Mouse (Mus musculus): ENCODE measurements at regions not wholly inside any gene's neighbourhood (a gene's known extent, or its start where the extent isn't known, plus 50 kb on each side); places are given as distances from the start of the nearest gene placed in this dataset.

DNA sequence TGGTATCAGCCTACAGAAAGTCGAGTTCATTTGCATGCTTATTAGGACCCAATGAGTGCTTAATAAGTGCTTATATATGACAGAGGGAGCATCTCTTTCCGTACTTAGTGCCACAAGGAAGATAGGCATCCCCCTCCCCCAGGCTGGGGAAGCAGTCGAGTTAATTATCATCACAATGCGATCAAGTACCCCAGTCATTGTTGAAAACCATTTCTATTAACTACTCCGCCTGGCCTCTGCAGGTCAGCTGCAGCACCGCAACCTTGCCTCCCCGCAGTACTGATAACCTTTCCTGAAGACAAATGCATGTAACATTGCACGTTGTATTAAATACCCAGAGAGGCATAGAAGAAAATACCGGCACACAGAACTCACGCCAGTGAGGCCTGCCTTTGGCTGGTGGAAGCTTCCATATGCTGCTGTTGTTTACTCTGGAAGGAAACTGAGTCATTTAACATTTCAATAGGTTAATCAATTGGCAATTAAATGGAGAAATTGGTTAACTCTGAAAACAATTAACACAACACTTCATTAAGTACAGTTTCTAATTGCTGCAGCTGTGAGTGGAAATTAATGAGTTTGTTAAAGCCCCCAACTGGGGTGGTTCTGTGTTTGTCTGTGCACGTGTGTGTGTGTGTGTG is 80.6 kb upstream of the Otx2 start:
- DNase-seq (ENCODE audit: low read depth, low spot score) = no peak

DNA sequence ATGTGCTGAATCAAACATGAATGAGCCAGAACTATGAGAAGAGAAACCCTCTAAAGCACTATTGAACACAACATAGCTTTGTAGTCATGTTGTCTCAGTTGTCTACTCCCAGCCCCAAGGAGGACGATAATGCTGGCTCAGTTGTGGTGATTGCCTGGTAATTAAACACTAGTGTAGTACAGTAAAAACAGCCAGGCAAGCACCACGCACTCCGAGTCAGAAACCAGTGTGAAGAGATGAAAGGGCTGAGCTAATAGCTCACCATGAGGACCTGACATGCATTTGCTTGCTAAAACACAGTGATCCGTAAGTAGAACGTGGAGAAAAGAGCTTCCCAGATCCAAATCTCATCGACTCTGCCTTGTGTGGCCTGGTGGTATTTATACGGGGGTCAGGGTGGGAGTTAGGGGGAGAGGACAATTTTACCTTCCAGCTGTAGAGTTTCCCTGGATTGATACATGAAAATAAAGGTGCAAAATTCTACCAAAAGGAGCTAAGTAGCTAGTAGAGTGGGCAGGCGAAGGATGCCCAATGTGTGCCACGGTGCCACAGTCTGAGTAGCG is 80.0 kb upstream of the Otx2 start:
- DNase-seq (ENCODE audit: low read depth, low spot score) = no peak

DNA sequence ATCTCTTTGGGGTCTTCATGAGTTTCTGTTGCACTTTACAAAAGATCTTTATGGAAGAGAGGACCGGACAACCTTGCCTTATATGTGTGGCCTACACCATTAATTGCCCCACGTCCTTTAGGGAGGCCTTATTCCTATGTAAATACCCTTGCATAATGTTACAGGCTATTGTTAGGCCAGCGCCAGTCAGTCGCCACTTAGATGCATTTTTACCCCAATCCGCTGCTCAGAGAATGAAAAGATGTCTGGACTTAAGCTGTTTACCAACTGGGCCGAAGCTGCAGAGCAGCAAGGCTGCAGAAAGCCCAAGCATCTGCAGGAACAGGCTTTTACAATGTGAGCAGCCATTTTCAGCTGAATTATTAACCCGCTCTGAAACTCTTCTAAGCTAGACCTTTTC is 79.5 kb upstream of the Otx2 start:
- DNase-seq (ENCODE audit: low read depth, low spot score) = no peak

DNA sequence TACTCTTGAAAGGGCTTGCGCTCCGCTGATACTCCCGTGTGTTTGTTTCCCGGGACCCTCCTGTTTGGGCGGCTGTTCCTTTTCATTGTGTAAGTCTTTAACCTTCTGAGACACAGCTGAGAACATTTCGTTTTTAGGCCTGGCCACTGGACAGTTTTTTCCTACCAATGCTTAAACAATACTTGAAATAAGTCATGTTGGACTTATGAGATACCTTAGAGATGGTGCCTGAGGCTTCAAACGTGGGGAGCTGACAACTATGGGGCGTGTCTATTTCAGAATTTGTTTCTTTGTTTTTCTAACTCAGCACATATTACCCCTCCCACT is 78.9 kb upstream of the Otx2 start:
- no peak for DNase-seq (ENCODE audit: low read depth, low spot score)

DNA sequence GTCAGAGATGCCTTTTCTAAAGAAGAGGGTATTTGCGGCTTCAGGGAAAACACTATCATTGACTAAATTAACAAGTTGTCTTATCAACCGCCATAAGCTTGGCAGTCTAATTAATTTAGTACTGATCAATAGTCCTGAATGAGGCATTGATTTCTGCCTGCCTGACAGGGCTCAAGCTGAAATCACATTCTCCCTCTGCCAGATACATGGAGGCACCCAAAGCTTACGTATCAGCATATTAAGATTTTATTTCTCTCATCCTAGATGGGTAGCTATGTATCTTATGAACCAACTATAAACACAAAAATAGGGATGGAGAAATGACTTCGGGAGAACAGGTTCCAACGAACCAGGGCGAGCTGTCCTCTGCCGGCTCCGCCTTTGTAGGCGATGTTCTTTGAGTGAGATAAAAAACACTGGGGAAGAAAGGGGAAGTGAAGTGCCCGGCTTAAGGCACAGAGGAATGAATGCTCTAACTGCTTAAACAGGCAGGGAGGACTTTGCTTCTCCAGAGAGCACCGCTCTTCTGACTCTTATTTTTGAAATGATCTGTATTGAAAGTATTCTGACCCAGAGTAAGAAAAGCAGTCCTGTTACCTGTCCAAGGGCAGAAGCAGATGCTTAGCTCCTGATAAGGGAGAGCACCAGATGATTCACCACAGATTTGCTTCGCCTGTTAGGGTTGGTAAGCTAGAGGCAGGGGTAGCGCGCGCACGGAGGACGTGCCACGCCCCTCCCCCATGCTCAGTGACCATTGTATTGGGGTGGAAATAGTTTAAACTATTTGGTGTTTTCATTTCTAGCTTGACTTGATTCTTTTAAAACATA is 78.3 kb upstream of the Otx2 start:
- DNase-seq (ENCODE audit: low read depth, low spot score) = no peak

DNA sequence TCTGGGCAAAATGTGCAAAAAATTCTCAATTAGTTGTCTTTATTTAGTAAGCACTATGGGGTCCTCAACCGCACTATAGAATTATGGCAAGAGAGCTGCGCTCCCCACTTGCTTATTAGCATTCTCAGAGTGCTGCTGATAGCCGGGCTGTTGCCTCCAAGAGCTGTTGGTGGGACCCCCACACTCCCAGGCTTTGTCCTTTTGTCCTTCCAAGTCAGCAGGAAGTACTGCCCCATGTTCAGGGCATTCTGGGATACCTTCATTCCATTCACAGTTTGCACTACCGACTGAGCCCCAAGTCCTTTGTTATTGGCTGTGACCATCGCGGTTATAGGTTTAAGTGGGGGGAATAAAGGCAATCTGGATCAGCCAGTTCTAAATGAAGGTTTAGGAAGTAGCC is 77.4 kb upstream of the Otx2 start:
- DNase-seq (ENCODE audit: low read depth, low spot score) = no peak

DNA sequence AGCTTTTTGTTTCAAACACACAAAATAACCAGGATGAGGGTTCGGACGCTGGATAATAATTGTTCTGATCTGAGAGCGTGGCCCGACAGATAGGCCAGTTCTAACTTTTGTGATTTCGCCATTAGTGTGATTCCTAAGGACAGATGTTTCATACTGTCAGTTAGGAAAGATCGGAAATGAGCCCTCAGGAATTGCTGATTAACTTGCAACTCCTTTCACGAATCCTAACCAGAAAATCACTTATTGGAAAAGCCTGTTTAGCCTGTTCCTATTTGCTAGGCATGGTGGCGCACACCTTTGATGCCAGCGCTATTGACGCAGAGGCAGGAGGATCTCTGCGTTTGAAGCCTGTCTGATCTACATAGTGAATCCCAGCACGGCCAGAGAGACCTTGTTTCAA is 75.4 kb upstream of the Otx2 start:
- DNase-seq (ENCODE audit: low read depth, low spot score) = no peak

DNA sequence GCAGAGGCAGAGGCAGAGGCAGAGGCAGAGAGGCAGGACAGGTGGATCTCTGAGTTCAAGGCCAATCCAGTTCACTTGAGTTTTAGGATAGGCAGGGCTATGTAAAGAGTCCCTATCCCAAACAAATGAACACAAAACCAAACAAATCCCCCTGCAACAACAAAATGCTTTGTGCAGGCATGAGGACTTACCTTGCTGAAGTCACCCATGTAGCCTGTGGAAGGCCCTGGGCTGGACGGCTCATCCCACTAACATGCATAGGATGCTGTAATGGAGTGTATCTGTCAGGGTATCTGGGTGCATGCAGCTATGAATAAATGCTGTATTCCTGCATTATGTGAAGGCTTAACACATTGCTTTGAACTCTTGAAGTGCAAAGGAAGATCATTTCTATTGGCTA is 74.3 kb upstream of the Otx2 start:
- DNase-seq (ENCODE audit: low read depth, low spot score) = no peak

DNA sequence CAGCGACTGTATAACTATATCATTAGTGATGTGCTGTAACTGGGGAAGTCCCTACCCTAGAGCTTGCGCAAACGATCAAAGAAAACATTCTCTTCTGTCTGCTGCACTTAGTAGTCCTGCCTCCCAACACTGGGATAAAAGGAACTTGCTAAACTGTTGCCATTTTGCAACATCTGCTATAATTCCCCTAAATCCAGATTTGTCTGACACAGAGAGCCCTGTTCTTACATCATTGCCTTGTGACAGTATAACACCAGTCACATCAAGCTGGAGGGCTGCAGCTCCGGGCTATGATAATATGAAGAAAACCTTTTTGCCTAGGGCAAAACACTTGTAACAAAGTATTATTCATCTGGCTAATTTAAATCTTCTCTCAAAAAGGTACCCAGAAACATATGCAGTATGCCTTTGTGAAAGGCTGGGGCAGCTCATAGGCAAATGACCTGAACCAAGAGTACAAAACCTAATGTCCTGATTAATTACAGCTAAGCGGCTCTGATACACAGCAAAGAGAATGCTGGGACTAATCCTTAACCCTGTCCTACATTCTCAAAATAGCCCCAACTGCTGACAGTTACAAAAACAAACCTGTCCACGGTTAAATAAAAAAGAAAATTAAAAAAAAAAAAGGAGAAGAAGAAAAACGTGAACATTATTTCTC is 67.5 kb upstream of the Otx2 start:
- DNase-seq (ENCODE audit: low read depth, low spot score) = peak; percentile 92

DNA sequence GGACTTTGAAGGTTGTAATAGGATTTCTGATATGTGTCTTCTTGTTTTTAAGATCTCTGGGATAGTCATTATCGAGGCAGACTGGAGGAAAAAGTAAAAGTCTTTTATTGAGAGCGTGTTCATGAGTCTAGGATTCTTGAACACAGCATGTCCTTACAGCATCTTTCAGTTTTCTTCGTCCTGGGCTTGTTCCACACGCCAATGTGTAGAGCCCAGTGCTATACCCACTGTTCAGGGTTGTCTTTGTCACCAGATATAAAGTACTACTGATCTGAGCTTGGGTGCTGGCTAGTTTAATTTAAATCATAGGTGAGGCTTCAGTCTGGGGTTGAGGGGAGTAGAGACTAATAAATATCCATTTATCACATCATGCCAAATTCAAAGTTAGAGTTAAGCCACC is 65.5 kb upstream of the Otx2 start:
- no peak for DNase-seq (ENCODE audit: low read depth, low spot score)

DNA sequence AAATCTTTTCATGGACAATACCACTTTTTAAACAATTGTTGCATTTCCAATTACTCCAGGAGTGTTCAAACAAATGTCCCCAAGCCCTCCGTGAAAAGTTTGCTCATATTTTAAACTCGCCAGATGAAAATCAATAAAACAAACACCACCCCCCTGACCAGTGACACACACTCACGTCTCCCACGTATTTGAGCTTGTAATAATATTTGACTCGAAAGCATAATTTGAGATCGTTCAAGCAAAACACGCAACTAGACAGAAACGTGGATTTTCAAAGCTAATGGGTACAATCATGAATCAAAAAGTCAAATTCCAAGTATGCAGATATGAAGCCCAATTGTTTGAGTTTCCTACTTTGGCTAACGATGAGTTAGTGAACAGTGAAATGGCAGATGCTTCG is 65.0 kb upstream of the Otx2 start:
- no peak for DNase-seq (ENCODE audit: low read depth, low spot score)

DNA sequence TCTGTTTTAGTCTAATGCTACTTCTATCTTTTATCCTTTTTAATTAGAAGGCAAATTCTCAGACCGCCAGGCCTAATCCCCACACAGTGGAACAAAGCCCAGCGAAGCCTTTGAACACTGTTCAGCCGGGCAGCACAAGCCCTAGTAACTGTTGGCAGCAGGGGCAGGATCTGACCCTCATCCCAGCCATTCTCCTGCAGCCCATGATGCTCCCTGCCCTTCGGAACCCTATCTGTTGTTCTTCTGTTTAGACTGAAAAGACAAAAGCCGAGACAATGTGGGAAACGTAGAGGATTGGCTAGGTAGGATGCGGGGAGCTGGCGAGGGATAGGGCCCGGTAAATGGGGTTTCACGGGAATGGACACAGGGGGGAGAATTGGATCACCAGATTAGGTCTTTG is 64.6 kb upstream of the Otx2 start:
- peak; percentile 50 for DNase-seq (ENCODE audit: low read depth, low spot score)

DNA sequence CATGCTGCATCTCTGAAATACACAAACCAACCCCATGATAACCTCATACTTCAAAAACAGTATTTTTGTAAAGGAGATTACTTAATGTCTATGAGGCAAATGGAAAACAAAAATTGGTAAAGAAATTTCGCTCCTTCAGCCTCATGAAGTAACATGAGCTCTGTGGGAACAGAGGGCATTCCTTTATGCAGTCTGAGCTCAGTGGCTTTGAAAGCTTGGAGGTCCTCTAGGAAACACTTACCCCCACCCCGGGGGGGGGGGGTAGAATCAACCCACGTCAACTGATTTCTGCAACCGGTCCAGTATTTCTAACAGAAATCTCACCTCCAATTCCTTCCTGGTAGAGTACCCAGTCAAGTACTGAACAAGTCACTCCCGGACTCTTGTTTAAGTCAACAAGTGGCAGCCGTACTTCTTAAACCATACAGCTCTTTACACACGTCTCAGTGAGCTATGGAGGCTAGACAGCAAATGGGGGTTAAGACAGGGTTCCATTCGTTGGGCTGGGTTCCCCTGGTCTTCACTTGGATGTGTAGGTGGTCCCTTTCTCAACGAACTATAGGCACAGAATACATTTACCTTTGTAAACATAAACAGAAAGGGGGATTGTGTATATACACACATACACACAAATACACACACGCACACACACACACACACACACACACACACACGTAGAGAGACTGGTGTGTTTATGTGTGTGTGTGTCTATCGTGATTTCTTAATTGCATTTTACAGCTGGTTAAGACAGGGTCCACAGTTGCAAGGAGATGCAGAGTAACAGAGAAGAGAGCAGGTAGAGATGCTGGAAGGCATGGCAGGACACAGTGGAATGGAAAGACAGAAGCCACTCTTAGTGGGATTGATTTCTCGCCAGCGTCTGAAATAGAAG is 63.6 kb upstream of the Otx2 start:
- DNase-seq (ENCODE audit: low read depth, low spot score) = no peak

DNA sequence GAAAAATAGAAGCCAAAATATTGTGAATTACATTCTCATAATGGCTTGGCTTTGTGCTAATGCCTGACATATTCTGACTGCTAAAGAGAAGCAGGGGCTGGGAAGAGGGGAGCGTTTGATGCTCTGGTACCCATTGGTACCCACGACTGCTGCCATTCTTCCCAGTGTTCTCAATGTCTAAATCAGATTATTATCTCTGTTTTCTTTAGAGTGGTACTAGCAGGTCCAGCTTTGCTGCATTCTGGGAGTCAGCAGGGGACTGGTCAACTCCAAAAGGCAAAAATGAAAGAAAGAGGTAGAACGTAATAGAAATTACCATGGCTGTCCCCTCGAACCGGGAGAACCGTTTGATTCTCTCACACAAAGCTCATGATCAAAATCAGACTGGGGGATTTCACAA is 62.6 kb upstream of the Otx2 start:
- DNase-seq (ENCODE audit: low read depth, low spot score) = no peak

DNA sequence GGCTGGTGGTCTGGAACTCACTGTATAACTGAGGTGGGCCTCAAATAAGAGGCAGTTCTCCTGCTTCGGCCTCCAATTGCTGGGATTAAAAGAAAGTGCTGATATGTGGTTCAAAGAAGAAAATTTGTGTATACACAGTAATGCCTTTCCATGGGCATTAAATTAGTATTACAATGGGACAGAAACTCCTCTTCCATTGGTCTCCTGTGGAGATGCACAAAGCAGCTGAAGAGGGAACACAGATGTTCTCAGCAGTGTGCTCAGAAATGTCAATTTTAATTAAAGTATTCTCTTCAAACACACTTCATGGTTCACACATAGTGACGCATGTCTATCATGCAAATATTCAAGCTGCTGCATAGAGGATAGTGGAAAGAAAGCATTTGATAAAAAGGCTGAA is 56.4 kb upstream of the Otx2 start:
- DNase-seq (ENCODE audit: low read depth, low spot score) = no peak

Data from retina, adult 2 months (tissue).